In the genomic region with DNA sequence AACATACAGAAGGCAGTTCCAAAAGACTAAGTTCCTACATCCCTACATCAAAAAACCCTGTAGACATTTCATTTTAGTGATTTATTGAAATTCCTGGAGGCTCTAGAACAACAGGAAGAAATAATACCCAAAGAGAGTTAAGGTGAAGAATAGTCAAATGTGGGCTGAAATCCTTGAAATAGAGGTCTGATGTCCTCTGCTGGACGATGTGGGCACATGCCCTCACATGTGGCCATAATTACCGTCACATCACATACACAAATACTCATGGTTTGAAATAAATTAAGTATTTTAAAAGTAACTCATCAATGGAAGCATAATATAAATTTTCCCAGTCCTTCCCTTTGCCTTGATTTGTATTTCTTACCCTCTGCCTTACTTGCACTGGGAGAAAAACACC, we compare ENCODE assay signal across 28 mouse cellular contexts. TPM values are rescaled to one million over a fixed set of nuclear protein-coding genes. Genes with fewer than 3 reads are reported as not detected.
DNase-seq lines count a peak whose midpoint lies in the region; ATAC-seq and TF ChIP-seq lines count a peak whose summit lies in the region.
"Had no signal": no experiment of that assay in that cellular context is flagged by ENCODE, and none has a peak within 500 bp of the region (broad histone marks: within the 10 kb centered on the region; RNA-seq: fewer than 3 reads in every experiment).

No protein-coding gene starts in this region.

- DNase-seq in kidney, postnatal 0 days (ENCODE audit: low spot score): no peak
- DNase-seq in kidney, adult 11 months: no peak
- DNase-seq in lung, embryonic 14.5 days: no peak
- DNase-seq in lung, adult 18-20 months: no peak
- DNase-seq in MEL (ENCODE audit: low read depth, low spot score): peak; percentile 28
- no peak for DNase-seq in embryo, embryonic 9.5 days (ENCODE audit: extremely low spot score)
- DNase-seq in lung, postnatal 4 days: no peak
- DNase-seq: cerebellum, adult 11-12 months; forebrain, postnatal 0 days; gastrocnemius, postnatal 25 days; heart, adult 18-20 months; heart, postnatal 10 days; kidney, postnatal 14 days; liver had no signal

- peak; percentile 80 for TF ChIP-seq RAD21 in MEL (IDR thresholded peaks at IDR 0.05; ENCODE audit: low read depth, low read length)

- no peaks in the 10 kb centered on the region for H3K4me1 ChIP-seq in kidney, postnatal 0 days (replicated peaks; ENCODE audit: insufficient read depth, low read length)
- H3K4me1 ChIP-seq in lung, embryonic 14.5 days (ENCODE audit: insufficient read depth): no peaks in the 10 kb centered on the region
- H3K4me1 ChIP-seq in MEL (ENCODE audit: control insufficient read depth in 1 of 2, insufficient read depth in 2 of 2, low read length in 2 of 2): no peaks in the 10 kb centered on the region
- H3K4me1 ChIP-seq: heart, embryonic 12.5 days; hindbrain, embryonic 10.5 days; limb, embryonic 10.5 days; liver, embryonic 15.5 days; midbrain, embryonic 10.5 days; neural tube, embryonic 15.5 days had no signal

- no peak overlapping the region for H3K27ac ChIP-seq in kidney, postnatal 0 days
- H3K27ac ChIP-seq in lung, embryonic 14.5 days (ENCODE audit: low read depth): no peak overlapping the region
- H3K27ac ChIP-seq in MEL (ENCODE audit: control insufficient read depth, low read depth, low read length): no peak overlapping the region
- H3K27ac ChIP-seq: hindbrain, embryonic 10.5 days; limb, embryonic 10.5 days; liver, embryonic 15.5 days; midbrain, embryonic 10.5 days; neural tube, embryonic 15.5 days had no signal

- ATAC-seq in kidney, postnatal 0 days (replicated peaks; ENCODE audit: low FRiP score, low read depth): no peak
- ATAC-seq in lung, embryonic 14.5 days (ENCODE audit: insufficient read depth): no peak
- ATAC-seq: forebrain, postnatal 0 days; intestine, postnatal 0 days; lung, postnatal 0 days had no signal

- no peak for TF ChIP-seq POLR2A in MEL (IDR thresholded peaks at IDR 0.05; ENCODE audit: control insufficient read depth in 1 of 2, insufficient read depth in 1 of 2, low read depth in 1 of 2, low read length in 2 of 2, poor library complexity in 1 of 2)

- H3K79me2 ChIP-seq in MEL (ENCODE audit: control insufficient read depth, insufficient read depth, low read length, poor library complexity): no peaks in the 10 kb centered on the region

- H3K4me3 ChIP-seq in kidney, postnatal 0 days (replicated peaks; ENCODE audit: low read depth, low read length): no peak overlapping the region
- no peak overlapping the region for H3K4me3 ChIP-seq in lung, embryonic 14.5 days (ENCODE audit: low read depth, low read length)
- no peak overlapping the region for H3K4me3 ChIP-seq in MEL (ENCODE audit: control insufficient read depth in 1 of 2, insufficient read depth in 1 of 2, low read depth in 2 of 2, low read length in 2 of 2)
- H3K4me3 ChIP-seq: heart, embryonic 12.5 days; hindbrain, embryonic 10.5 days; limb, embryonic 10.5 days; liver, embryonic 15.5 days; midbrain, embryonic 10.5 days; neural tube, embryonic 15.5 days had no signal

- H3K9me3 ChIP-seq in kidney, postnatal 0 days (replicated peaks; ENCODE audit: low read length): no peaks in the 10 kb centered on the region
- H3K9me3 ChIP-seq in lung, embryonic 14.5 days (ENCODE audit: low read depth, low read length): no peaks in the 10 kb centered on the region
- H3K9me3 ChIP-seq in MEL (replicated peaks; ENCODE audit: insufficient read depth, low read length): no peaks in the 10 kb centered on the region
- H3K9me3 ChIP-seq: heart, embryonic 12.5 days; hindbrain, embryonic 10.5 days; limb, embryonic 10.5 days; liver, embryonic 15.5 days; midbrain, embryonic 10.5 days; neural tube, embryonic 15.5 days had no signal

- H3K4me2 ChIP-seq in kidney, postnatal 0 days (ENCODE audit: low read length): no peak overlapping the region
- H3K4me2 ChIP-seq in lung, embryonic 14.5 days: no peak overlapping the region
- H3K4me2 ChIP-seq: heart, embryonic 12.5 days; liver, embryonic 15.5 days; neural tube, embryonic 15.5 days had no signal

- TF ChIP-seq CTCF in kidney, postnatal 0 days (IDR thresholded peaks at IDR 0.05; ENCODE audit: low read depth): peak; percentile 37; the same call in 1 of the 2 replicates
- TF ChIP-seq CTCF in lung, embryonic 14.5 days (IDR thresholded peaks at IDR 0.05; ENCODE audit: low read depth): peak; percentile 21
- peak; percentile 33 to 74 (median 48); a peak in 5 of 6 replicates for TF ChIP-seq CTCF in MEL (IDR thresholded peaks at IDR 0.05 in 2 of 3, conservative IDR thresholded peaks at IDR 0.05 in 1 of 3; ENCODE audit: control insufficient read depth in 1 of 3, insufficient read depth in 1 of 3, low read depth in 2 of 3, low read length in 3 of 3, poor library complexity in 1 of 3, severe bottlenecking in 1 of 3)

- H3K36me3 ChIP-seq in kidney, postnatal 0 days (ENCODE audit: insufficient read depth, low read length): no peaks in the 10 kb centered on the region
- H3K36me3 ChIP-seq in lung, embryonic 14.5 days (ENCODE audit: insufficient read depth): no peaks in the 10 kb centered on the region
- H3K36me3 ChIP-seq in MEL (ENCODE audit: control insufficient read depth in 1 of 2, insufficient read depth in 2 of 2, low read length in 2 of 2): no peaks in the 10 kb centered on the region; a peak in 1 of 4 replicates
- H3K36me3 ChIP-seq: heart, embryonic 12.5 days; hindbrain, embryonic 10.5 days; limb, embryonic 10.5 days; liver, embryonic 15.5 days; midbrain, embryonic 10.5 days; neural tube, embryonic 15.5 days had no signal

- H3K9ac ChIP-seq in kidney, postnatal 0 days (ENCODE audit: low read depth, low read length): no peak overlapping the region
- no peak overlapping the region for H3K9ac ChIP-seq in lung, embryonic 14.5 days
- H3K9ac ChIP-seq in MEL (ENCODE audit: control insufficient read depth, low read depth, low read length, poor library complexity, severe bottlenecking): no peak overlapping the region
- H3K9ac ChIP-seq: forebrain, postnatal 0 days; heart, embryonic 12.5 days; liver, embryonic 15.5 days; neural tube, embryonic 15.5 days had no signal

- TF ChIP-seq EP300 in MEL (IDR thresholded peaks at IDR 0.05; ENCODE audit: low read depth in 1 of 2, low read length in 2 of 2): no peak

- WGBS in kidney, postnatal 0 days: 74% methylated on average over 2 of the region's 2 CpGs
- 68% methylated on average over 2 of the region's 2 CpGs for WGBS in lung, embryonic 14.5 days

- H3K27me3 ChIP-seq in kidney, postnatal 0 days (ENCODE audit: insufficient read depth, low read length): no peaks in the 10 kb centered on the region
- H3K27me3 ChIP-seq in lung, embryonic 14.5 days (ENCODE audit: insufficient read depth, low read length): no peaks in the 10 kb centered on the region
- no peaks in the 10 kb centered on the region for H3K27me3 ChIP-seq in MEL (ENCODE audit: control insufficient read depth in 1 of 2, insufficient read depth in 2 of 2, low read length in 2 of 2)
- H3K27me3 ChIP-seq: heart, embryonic 12.5 days; liver, embryonic 15.5 days; neural tube, embryonic 15.5 days had no signal

TF ChIP-seq in MEL, 35 proteins besides CTCF, POLR2A, EP300 and RAD21:
- peak; percentile 82 for TF ChIP-seq SMC3 (IDR thresholded peaks at IDR 0.05; ENCODE audit: low read depth, low read length)
- no peak for TF ChIP-seq MAX (IDR thresholded peaks at IDR 0.05; ENCODE audit: low read length)
- no peak for TF ChIP-seq MYB (IDR thresholded peaks at IDR 0.05; ENCODE audit: low read depth, low read length)
- no peak for TF ChIP-seq GATA1 (IDR thresholded peaks at IDR 0.05; ENCODE audit: low read depth, low read length)
- TF ChIP-seq ZC3H11A (IDR thresholded peaks at IDR 0.05; ENCODE audit: low read depth, low read length): peak; percentile 80

RNA-seq across cellular contexts. Expression of a gene that starts 4.9 kb away (rescaled TPM):
- not detected in 2 replicates for polyA plus RNA-seq in kidney, postnatal 0 days (2015; fragmentation: Nextera tagmentation; extraction: Ambion mirVana)
- not detected in 2 replicates for polyA plus RNA-seq in lung, embryonic 14.5 days (2014; fragmentation: Nextera tagmentation; extraction: Ambion mirVana)
- total RNA-seq in MEL (2012; rRNA removed): not detected in 2 replicates
- polyA plus RNA-seq in MEL (2012; ENCODE audit: insufficient read depth in 1 of 2, insufficient read length in 2 of 2, low read depth in 1 of 2, low replicate concordance in 2 of 2, missing spikeins in 1 of 2): not detected
- total RNA-seq: adrenal gland, adult 18-20 months; forebrain, postnatal 0 days; gastrocnemius, postnatal 25 days; heart, adult 18-20 months; heart, postnatal 10 days; layer of hippocampus, adult 8-10 months had no signal
- polyA plus RNA-seq: embryonic facial prominence, embryonic 11.5 days; forebrain, embryonic 11.5 days; forebrain, postnatal 0 days; heart, embryonic 12.5 days; hindbrain, embryonic 10.5 days; intestine, postnatal 0 days; limb, embryonic 10.5 days; liver, embryonic 15.5 days; lung, postnatal 0 days; midbrain, embryonic 10.5 days; neural tube, embryonic 15.5 days; small intestine, adult 2 months; thymus, postnatal 0 days had no signal
